In genomic region chr13:71006117-71006516, GRCm38 (mm10) we compare ENCODE assay signal across 8 mouse cellular contexts.
A peak's percentile ranks its signal among the peaks of the same experiment; 100 is the strongest.
DNase-seq lines count a peak whose midpoint lies in the region; ATAC-seq lines count a peak whose summit lies in the region.

No protein-coding gene starts in this region.

- 7% methylated on average over 1 of the region's 1 CpGs for WGBS in forebrain, embryonic 14.5 days

- H3K4me2 ChIP-seq in forebrain, embryonic 14.5 days (ENCODE audit: low read length), result no peak overlapping the region

- no peak overlapping the region for H3K27ac ChIP-seq in forebrain, embryonic 14.5 days (ENCODE audit: low read depth, low read length)

- peak; percentile 15 to 63 for DNase-seq in adrenal gland, adult (ENCODE audit: inconsistent age in 2 of 2, low spot score in 1 of 2)
- no peak for DNase-seq in adrenal gland, adult 8-10 months
- DNase-seq in urinary bladder, postnatal 25 days (ENCODE audit: low spot score), result peak; percentile 26
- no peak for DNase-seq in urinary bladder, adult 18-20 months (ENCODE audit: low spot score in 2 of 2)
- DNase-seq in forebrain, embryonic 14.5 days (ENCODE audit: low spot score), result peak; percentile 78
- peak; percentile 57 for DNase-seq in kidney, postnatal 14 days
- peak; percentile 44 for DNase-seq in thymus, postnatal 0 days (ENCODE audit: low spot score)

- H3K9me3 ChIP-seq in forebrain, embryonic 14.5 days (replicated peaks; ENCODE audit: control insufficient read depth, low read length), result no peaks in the 10 kb centered on the region

- no peaks in the 10 kb centered on the region for H3K36me3 ChIP-seq in forebrain, embryonic 14.5 days (ENCODE audit: control insufficient read depth, insufficient read depth, low read length)

- H3K27me3 ChIP-seq in forebrain, embryonic 14.5 days (replicated peaks; ENCODE audit: control insufficient read depth, insufficient read depth, low read length), result no peaks in the 10 kb centered on the region

- no peak for ATAC-seq in forebrain, embryonic 14.5 days
- ATAC-seq in megakaryocyte progenitor cell, adult 5-6 weeks (replicated peaks; ENCODE audit: poor library complexity), result peak; percentile 86

- no peaks in the 10 kb centered on the region for H3K4me1 ChIP-seq in forebrain, embryonic 14.5 days (ENCODE audit: control insufficient read depth, insufficient read depth, low read length)

- H3K9ac ChIP-seq in forebrain, embryonic 14.5 days (ENCODE audit: low read length), result no peak overlapping the region

- no peak overlapping the region for H3K4me3 ChIP-seq in forebrain, embryonic 14.5 days (ENCODE audit: low read depth, low read length)

Comparison
In these comparisons a context has a peak if more than half of its experiments do, and no peak if none do; other contexts are left out.
1. DNase-seq: peak in adrenal gland, adult (2 of 2), urinary bladder, postnatal 25 days (single experiment), forebrain, embryonic 14.5 days (single experiment), kidney, postnatal 14 days (single experiment) and thymus, postnatal 0 days (single experiment); none in adrenal gland, adult 8-10 months (single experiment) and urinary bladder, adult 18-20 months (0 of 2).